Mouse (Mus musculus) olfactory bulb, adult 2 months (tissue): ENCODE measurements at regions not wholly inside any gene's neighbourhood (a gene's known extent, or its start where the extent isn't known, plus 50 kb on each side); places are given as distances from the start of the nearest gene placed in this dataset.

ENCODE experiments used
- CTCF ChIP-seq: fragments of 200-500 bp; IDR thresholded peaks from 2 replicates; pipeline ENCODE4 v1.5.1; 2012; ENCODE audit warnings: low read depth, mild to moderate bottlenecking, low read length, moderate library complexity; ENCODE audit not compliant: insufficient read depth
- POLR2A ChIP-seq: fragments of 200-500 bp; IDR thresholded peaks from 2 replicates; pipeline ENCODE4 v1.6.1; 2012; ENCODE audit warnings: mild to moderate bottlenecking, low read depth, low read length, moderate library complexity; ENCODE audit not compliant: insufficient read depth

DNA sequence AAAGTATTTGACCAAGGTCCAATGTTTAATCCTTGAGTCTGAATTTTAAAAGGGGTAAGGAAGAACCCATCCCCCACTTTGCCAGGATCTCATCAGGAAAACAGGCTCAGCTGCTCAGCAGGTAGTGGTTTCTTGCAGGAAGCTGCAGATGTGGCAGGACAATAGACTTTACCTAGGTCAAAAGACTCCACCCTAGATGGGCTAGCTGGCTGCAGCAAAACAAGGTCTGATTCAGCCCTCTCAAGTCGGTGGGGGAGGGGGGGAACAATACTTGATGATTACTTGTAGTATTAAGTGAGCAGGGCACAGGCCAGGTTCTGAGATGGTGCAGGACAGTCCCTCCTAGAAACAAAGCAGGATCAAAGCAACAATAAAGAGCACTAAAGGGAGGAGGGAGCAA is 349.1 kb downstream of the 9430069I07Rik start:
- TF ChIP-seq CTCF (no peak), POLR2A (no peak)
